Mouse (Mus musculus) kidney, embryonic 14.5 days (tissue): ENCODE results near the gene March2. TPM values are rescaled to one million over a fixed set of nuclear protein-coding genes. Genes with fewer than 3 reads are reported as not detected.

Experiments
- ATAC-seq: fragments of 200-750 bp; cut with Nextera tagmentation; 2 replicates; pipeline ENCODE4 v1.8.0; 2017; ENCODE audit warnings: moderate number of reproducible peaks, mild to moderate bottlenecking, moderate TSS enrichment, moderate library complexity; ENCODE audit not compliant: low FRiP score, low TSS enrichment
- H3K27ac ChIP-seq: fragments of 300-500 bp; sonication (generic); 2 replicates; pipeline ENCODE4 v1.5.1; 2014; ENCODE audit warnings: low read depth, mild to moderate bottlenecking, low read length, moderate library complexity, mixed read lengths
- H3K27me3 ChIP-seq: fragments of 300-500 bp; sonication (generic); 2 replicates; pipeline ENCODE4 v1.6.1; 2014; ENCODE audit warnings: mild to moderate bottlenecking, low read length; ENCODE audit not compliant: control insufficient read depth, insufficient read depth
- H3K36me3 ChIP-seq: fragments of 300-500 bp; sonication (generic); 2 replicates; pipeline ENCODE4 v1.6.1; 2014; ENCODE audit warnings: low read length, mixed read lengths; ENCODE audit not compliant: control insufficient read depth, insufficient read depth
- H3K4me1 ChIP-seq: fragments of 300-500 bp; sonication (generic); 2 replicates; pipeline ENCODE4 v1.6.1; 2014; ENCODE audit warnings: low read length, mixed read lengths; ENCODE audit not compliant: control insufficient read depth, insufficient read depth
- H3K4me2 ChIP-seq: fragments of 300-500 bp; sonication (generic); replicated peaks from 2 replicates; pipeline ENCODE4 v1.6.1; 2014; ENCODE audit warnings: low read depth, mild to moderate bottlenecking, low read length
- H3K4me3 ChIP-seq: fragments of 300-500 bp; sonication (generic); 2 replicates; pipeline ENCODE4 v1.5.1; 2014; ENCODE audit warnings: mild to moderate bottlenecking, low read length
- H3K9ac ChIP-seq: fragments of 300-500 bp; sonication (generic); 2 replicates; pipeline ENCODE4 v1.6.1; 2014; ENCODE audit warnings: low read depth, mild to moderate bottlenecking, low read length, moderate library complexity
- H3K9me3 ChIP-seq: fragments of 300-500 bp; sonication (generic); 2 replicates; pipeline ENCODE4 v1.6.1; 2016; ENCODE audit warnings: low read length; ENCODE audit not compliant: control insufficient read depth
- WGBS: fragments of 180-500 bp; shearing (Covaris S2); extraction: QIAGEN DNeasy Blood & Tissue Kit; methylation state at CpG from one replicate; pipeline ENCODE4 v1.1.7; 2014; 5-methylcytosine and 5-hydroxymethylcytosine counted together
- polyA plus RNA-seq: library from polyadenylated mRNA; unstranded; fragments of >200 nt; fragmentation: Nextera tagmentation; extraction: Ambion mirVana; gene quantifications from 2 replicates; pipeline ENCODE4 v1.2.1, GENCODE M21; 2014

March2 gene
- polyA plus RNA-seq, 1 experiment from 2014 or later = 46.1 TPM

DNA sequence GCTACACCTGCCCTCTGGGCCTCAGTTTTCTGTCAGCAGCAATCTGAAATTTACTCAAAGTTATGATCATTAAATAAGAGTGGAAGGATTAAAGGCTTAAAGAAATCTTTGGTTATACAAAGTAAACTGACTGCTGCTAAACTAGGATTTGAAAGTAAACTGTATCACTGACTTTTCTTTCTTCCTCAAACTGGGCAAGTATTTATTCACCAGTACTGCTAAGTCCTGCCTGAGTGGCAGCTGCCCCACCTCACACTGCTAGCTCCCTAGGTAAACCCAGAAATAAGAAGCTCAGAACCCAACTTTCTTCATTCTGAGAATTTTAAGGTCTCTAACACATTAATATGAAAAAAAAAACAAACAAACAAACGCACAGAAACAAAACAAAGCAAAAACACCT is 44.6 kb downstream of the March2 start:
- WGBS = 79% methylated on average over 1 of the region's 1 CpGs

DNA sequence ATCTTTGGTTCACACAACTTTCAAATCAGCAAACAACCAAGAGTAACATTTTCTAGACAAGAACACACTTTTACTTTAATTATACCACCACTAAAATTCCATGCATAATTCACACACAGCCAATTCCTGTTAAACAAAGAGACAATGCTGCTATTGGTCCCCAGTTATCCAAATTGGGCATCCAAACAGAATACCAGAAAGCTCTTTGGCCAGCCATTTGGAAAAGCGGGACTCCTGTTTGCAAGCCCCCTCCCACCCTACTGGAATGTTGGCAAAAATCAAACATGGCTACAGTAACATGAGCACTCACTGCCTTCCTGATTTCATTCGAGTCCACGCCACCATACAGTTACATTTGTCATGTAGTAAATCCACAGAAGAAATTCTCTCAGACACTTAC is 48.8 kb downstream of the March2 start:
- H3K27me3 ChIP-seq = no peaks in the 10 kb centered on the region
- 82% methylated on average over 3 of the region's 3 CpGs for WGBS
- H3K4me2 ChIP-seq = no peak overlapping the region
- no peak for ATAC-seq
- H3K9me3 ChIP-seq = no peaks in the 10 kb centered on the region
- H3K4me3 ChIP-seq = no peak overlapping the region
- H3K9ac ChIP-seq = no peak overlapping the region
- 0 out of 2 replicates have a peak, but pooled peaks cover 5% of the 10 kb centered on the region for H3K4me1 ChIP-seq
- H3K36me3 ChIP-seq = peaks cover 43% of the 10 kb centered on the region
- no peak overlapping the region for H3K27ac ChIP-seq

More for the DNA sequence above, 44.6 kb downstream of the March2 start:
- Histone ChIP-seq H3K36me3 (peaks cover 30% of the 10 kb centered on the region), H3K9me3 (no peaks in the 10 kb centered on the region), H3K4me3 (no peak overlapping the region), H3K4me1 (0 out of 2 replicates have a peak, but pooled peaks cover 5% of the 10 kb centered on the region), H3K9ac (no peak overlapping the region), H3K27me3 (no peaks in the 10 kb centered on the region), H3K4me2 (no peak overlapping the region), H3K27ac (no peak overlapping the region)
- ATAC-seq = no peak

DNA sequence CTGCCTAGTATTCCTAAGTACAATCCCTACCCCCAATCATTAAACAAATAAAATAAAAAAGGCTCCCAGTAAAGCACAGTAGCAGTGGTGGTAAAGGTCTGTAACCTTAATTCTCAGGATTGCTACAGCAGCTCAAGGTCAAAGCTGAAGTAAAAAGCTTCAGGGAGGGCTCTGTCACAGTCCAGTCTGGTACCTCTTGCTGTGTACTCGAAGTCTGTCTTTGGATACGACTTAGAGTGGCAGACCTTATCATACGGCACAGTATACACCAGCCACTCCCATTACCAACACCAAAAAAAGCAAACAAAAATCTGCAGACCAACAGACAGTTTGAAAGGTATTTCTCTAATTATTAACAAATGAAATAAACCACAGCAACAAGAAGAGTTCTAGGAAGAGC is 51.7 kb downstream of the March2 start:
- Histone ChIP-seq H3K4me3 (no peak overlapping the region), H3K9ac (no peak overlapping the region), H3K4me2 (no peak overlapping the region), H3K27ac (no peak overlapping the region), H3K4me1 (0 out of 2 replicates have a peak, but pooled peaks cover 5% of the 10 kb centered on the region), H3K27me3 (no peaks in the 10 kb centered on the region), H3K9me3 (no peaks in the 10 kb centered on the region), H3K36me3 (peaks cover 60% of the 10 kb centered on the region)
- no peak for ATAC-seq
- WGBS = 85% methylated on average over 3 of the region's 3 CpGs

DNA sequence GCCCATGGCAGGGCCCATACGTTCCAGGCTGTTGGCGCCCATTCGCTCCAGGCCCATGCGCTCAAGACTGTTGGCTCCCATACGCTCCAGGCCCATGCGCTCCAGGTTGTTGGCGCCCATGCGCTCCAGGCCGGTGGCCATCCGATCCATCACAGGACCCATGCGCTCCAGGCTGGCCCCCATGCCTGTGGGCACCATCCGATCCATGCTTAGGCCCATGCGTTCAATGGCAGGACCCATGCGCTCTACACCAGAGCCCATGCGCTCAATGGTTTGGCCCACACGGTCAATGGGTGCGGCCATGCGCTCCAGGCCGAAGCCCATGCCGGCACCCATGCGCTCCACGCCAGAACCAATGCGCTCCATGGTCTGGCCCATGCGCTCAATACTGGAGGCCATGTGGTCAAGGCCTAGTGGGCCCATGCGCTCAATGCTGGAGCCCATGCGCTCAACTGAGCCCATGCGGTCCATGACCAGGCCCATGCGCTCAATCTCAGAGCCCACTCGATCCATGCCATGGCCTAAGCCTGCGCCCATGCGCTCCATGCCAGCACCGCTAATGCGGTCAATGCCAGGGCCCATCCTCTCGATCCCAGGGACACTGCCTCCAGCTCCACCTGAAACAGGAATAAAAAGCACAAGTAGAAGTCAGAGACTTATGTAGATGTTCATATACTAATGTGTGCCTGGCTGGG is 68.5 kb downstream of the March2 start:
- Histone ChIP-seq H3K4me3 (no peak overlapping the region), H3K27ac (no peak overlapping the region), H3K9ac (no peak overlapping the region), H3K36me3 (peaks cover 95% of the 10 kb centered on the region), H3K4me1 (no peaks in the 10 kb centered on the region), H3K27me3 (no peaks in the 10 kb centered on the region), H3K9me3 (no peaks in the 10 kb centered on the region), H3K4me2 (no peak overlapping the region)
- ATAC-seq = peak; percentile 49; the same call in 1 of the 2 replicates
- 99% methylated on average over 34 of the region's 34 CpGs for WGBS

DNA sequence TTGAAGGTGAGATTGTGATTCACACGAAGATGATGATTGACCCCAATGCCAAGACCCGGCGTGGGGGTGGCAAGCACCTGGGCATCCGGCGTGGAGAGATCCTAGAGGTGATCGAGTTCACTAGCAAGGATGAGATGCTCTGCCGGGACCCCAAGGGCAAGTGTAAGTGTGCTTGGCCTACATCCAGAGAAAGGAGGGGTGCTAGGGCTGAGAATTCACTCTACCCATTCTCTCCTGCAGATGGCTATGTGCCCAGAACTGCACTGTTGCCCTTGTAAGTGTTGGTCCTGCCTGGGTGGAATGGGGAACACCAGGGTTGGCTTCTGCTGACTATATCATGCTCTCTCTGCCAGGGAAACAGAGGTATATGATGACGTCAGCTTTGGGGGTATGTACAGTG is 73.4 kb downstream of the March2 start:
- H3K4me3 ChIP-seq = no peak overlapping the region
- H3K27me3 ChIP-seq = no peaks in the 10 kb centered on the region
- H3K4me1 ChIP-seq = no peaks in the 10 kb centered on the region
- no peak overlapping the region for H3K9ac ChIP-seq
- H3K9me3 ChIP-seq = no peaks in the 10 kb centered on the region
- H3K4me2 ChIP-seq = no peak overlapping the region
- no peak overlapping the region for H3K27ac ChIP-seq
- no peak for ATAC-seq
- H3K36me3 ChIP-seq = peaks cover 80% of the 10 kb centered on the region
- 92% methylated on average over 8 of the region's 8 CpGs for WGBS

DNA sequence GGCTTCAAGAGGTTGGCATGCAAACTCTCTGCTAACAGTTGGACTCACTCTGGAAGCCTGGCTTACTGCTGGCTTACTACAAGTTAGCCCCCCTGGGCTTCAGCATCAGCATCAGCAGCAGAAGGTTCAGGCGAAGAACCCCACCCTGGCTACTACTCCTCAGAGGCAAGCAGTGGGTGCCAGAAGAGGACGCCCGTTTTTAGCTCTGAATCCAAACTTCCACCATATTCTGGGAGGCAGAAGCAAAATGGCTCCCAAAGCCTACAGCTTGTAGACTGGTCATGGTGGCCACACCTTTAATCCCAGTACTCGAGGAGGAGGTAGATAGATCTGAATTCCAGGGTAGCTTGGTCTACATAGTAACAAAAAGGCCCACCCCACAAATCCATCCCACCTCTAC is 74.4 kb downstream of the March2 start:
- Histone ChIP-seq H3K36me3 (peaks cover 70% of the 10 kb centered on the region), H3K4me3 (no peak overlapping the region), H3K9ac (no peak overlapping the region), H3K27me3 (no peaks in the 10 kb centered on the region), H3K4me2 (no peak overlapping the region), H3K4me1 (no peaks in the 10 kb centered on the region), H3K9me3 (no peaks in the 10 kb centered on the region), H3K27ac (no peak overlapping the region)
- 92% methylated on average over 4 of the region's 4 CpGs for WGBS
- ATAC-seq = no peak

DNA sequence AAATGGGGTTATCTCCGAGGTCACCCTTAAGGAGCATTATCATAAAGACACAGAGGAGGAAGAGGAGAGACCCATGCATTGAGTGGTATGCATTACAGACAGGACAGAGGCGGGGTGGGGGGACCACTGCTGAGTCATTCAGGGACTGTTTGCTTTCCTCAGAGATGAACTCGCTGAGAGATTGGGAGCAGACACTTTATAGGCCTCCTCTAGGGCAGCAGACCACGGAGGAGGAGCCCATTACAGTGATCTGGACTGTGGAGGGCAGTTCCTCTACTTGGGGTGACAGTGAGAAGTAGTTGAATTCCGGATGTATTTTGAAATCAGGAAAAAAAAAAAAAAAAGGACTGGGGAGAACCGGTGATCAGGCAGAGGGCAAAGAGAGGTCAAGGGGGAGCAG is 78.7 kb downstream of the March2 start:
- Histone ChIP-seq H3K9me3 (no peaks in the 10 kb centered on the region), H3K36me3 (peaks cover 30% of the 10 kb centered on the region), H3K4me2 (no peak overlapping the region), H3K27me3 (no peaks in the 10 kb centered on the region), H3K9ac (no peak overlapping the region), H3K4me3 (no peak overlapping the region), H3K4me1 (no peaks in the 10 kb centered on the region), H3K27ac (no peak overlapping the region)
- 54% methylated on average over 6 of the region's 6 CpGs for WGBS
- 0 out of 2 replicates have a peak, but pooled peaks have one; percentile 30 for ATAC-seq

DNA sequence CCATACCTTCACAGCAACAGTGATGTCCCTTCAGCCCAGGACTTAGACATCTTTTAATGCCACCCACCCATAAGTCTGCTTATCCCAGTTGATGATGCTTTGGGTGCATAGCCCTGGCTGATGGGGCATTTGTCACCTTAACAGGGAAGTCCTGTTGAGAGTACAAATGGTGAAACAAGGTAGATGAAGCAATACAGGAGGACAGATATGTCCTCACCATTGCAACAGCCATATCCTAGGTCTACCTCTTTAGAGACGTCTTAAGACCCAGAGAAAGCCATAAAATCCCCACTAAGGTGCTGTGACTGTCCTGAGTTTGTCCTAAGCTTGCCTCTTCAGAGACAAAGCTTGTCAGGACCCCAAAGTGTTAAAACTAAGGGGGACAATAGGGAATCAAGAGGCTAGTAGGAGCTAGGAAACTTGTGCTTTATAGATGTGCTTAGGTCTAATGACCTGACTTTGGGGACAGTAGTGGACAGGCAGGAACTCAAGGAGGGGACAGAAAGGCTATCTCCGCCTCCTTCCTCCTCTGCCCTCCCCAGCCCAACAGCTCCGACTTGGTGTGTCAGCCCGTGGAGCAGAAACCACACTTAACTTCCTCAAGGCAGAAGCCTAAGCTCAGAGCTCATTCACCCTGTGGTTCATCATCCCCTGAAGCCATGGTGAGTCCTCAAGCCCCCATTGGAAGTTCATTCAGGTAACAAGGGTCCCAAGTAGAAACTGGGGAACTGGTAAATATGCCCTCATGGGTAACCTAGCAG is 80.8 kb downstream of the March2 start, which contains the start of gene Pram1:
Gene Pram1, plus strand, starts transcription at position 541 of the 761 bp plus-strand sequence.
- Histone ChIP-seq H3K27ac (no peak within 1 kb of the TSS), H3K36me3 (peaks cover 13% of the 10 kb centered on the region; the same call in 1 of the 2 replicates), H3K4me1 (no peaks in the 10 kb centered on the region), H3K9me3 (no peaks in the 10 kb centered on the region), H3K4me3 (no peak within 1 kb of the TSS), H3K27me3 (no peaks in the 10 kb centered on the region), H3K4me2 (no peak within 1 kb of the TSS), H3K9ac (no peak within 1 kb of the TSS)
- no peak for ATAC-seq
- WGBS = 77% methylated on average over 4 of the region's 4 CpGs

DNA sequence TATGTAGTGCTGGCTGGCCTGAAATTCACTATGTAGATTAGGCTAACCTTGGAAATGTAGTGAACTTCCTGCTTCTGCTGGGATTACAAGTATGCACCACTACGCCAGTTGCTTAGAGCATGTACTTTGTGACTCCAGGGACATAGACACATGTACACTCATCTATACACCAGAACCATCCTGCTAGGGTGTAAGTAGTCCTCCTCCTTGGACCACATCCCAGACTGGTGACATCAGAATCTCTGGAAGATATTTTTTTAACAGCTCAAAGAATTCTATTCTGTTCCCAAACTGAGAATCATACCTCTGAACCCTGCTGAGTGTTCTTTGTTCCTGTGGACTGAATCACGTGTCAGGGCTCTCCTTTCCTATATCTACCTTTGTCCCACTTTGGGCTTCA is 81.4 kb downstream of the March2 start:
- ATAC-seq = no peak
- no peak overlapping the region for H3K27ac ChIP-seq
- no peak overlapping the region for H3K4me3 ChIP-seq
- WGBS = 88% methylated on average over 2 of the region's 2 CpGs
- H3K4me2 ChIP-seq = no peak overlapping the region
- no peak overlapping the region for H3K9ac ChIP-seq
- no peaks in the 10 kb centered on the region for H3K9me3 ChIP-seq
- H3K36me3 ChIP-seq = peaks cover 9% of the 10 kb centered on the region; the same call in 1 of the 2 replicates
- H3K4me1 ChIP-seq = no peaks in the 10 kb centered on the region
- H3K27me3 ChIP-seq = no peaks in the 10 kb centered on the region
